ENCODE assay signal across 19 mouse cellular contexts in genomic region chr8:103464777-103465353, GRCm38 (mm10).
DNase-seq lines count a peak whose midpoint lies in the region; ATAC-seq lines count a peak whose summit lies in the region.
"Had no signal": no experiment of that assay in that cellular context is flagged by ENCODE, and none has a peak within 500 bp of the region (broad histone marks: within the 10 kb centered on the region; RNA-seq: fewer than 3 reads in every experiment).

No protein-coding gene starts in this region.

- intact Hi-C loops in heart, postnatal 25 days (cut with DNase I): no loop called here

- peak; percentile 56 for DNase-seq in heart, adult 11 months
- no peak for DNase-seq in heart, postnatal 25 days (ENCODE audit: low spot score)
- DNase-seq in adipocyte (ENCODE audit: low spot score): no peak
- no peak for DNase-seq in kidney, postnatal 10 days
- DNase-seq in ovary, postnatal 36 days (ENCODE audit: low spot score): no peak
- DNase-seq: cerebellum, adult 11 months; cerebellum, postnatal 14 days; heart, adult 18-20 months; kidney, adult 8-10 months; kidney, postnatal 4 days; left cerebral cortex, postnatal 4 days; lung, adult 18-20 months; lung, postnatal 36 days; retina, postnatal 1 day; right cerebral cortex, postnatal 4 days; thymus, adult 18-20 months had no signal

- H3K4me2 ChIP-seq in embryonic facial prominence, embryonic 13.5 days: no peak overlapping the region
- no peak overlapping the region for H3K4me2 ChIP-seq in forebrain, embryonic 16.5 days (ENCODE audit: low read length)
- H3K4me2 ChIP-seq in midbrain, embryonic 13.5 days (replicated peaks): no peak overlapping the region

- no peaks in the 10 kb centered on the region for H3K27me3 ChIP-seq in embryonic facial prominence, embryonic 13.5 days
- H3K27me3 ChIP-seq in forebrain, embryonic 16.5 days (replicated peaks; ENCODE audit: control insufficient read depth, insufficient read depth, low read length): no peaks in the 10 kb centered on the region
- H3K27me3 ChIP-seq in midbrain, embryonic 13.5 days: 0 out of 2 replicates have a peak, but pooled peaks cover 1% of the 10 kb centered on the region

- H3K9me3 ChIP-seq in embryonic facial prominence, embryonic 13.5 days: peaks cover 5% of the 10 kb centered on the region
- peaks cover 3% of the 10 kb centered on the region; the same call in 1 of the 2 replicates for H3K9me3 ChIP-seq in forebrain, embryonic 16.5 days (ENCODE audit: control insufficient read depth, low read length)
- H3K9me3 ChIP-seq in midbrain, embryonic 13.5 days: no peaks in the 10 kb centered on the region

- no peaks in the 10 kb centered on the region for H3K36me3 ChIP-seq in embryonic facial prominence, embryonic 13.5 days
- H3K36me3 ChIP-seq in forebrain, embryonic 16.5 days (ENCODE audit: control insufficient read depth, insufficient read depth): no peaks in the 10 kb centered on the region
- H3K36me3 ChIP-seq in midbrain, embryonic 13.5 days: no peaks in the 10 kb centered on the region

- peaks cover 16% of the 10 kb centered on the region for H3K4me1 ChIP-seq in embryonic facial prominence, embryonic 13.5 days
- peaks cover 2% of the 10 kb centered on the region; the same call in 1 of the 2 replicates for H3K4me1 ChIP-seq in forebrain, embryonic 16.5 days (replicated peaks; ENCODE audit: control insufficient read depth, insufficient read depth, low read length)
- H3K4me1 ChIP-seq in midbrain, embryonic 13.5 days (replicated peaks): peaks cover 18% of the 10 kb centered on the region

- peak overlapping the region; percentile 73 for H3K27ac ChIP-seq in embryonic facial prominence, embryonic 13.5 days
- H3K27ac ChIP-seq in forebrain, embryonic 16.5 days (ENCODE audit: low read length): peak overlapping the region; percentile 12; the same call in 1 of the 2 replicates
- H3K27ac ChIP-seq in midbrain, embryonic 13.5 days: peak overlapping the region; percentile 61

- ATAC-seq in embryonic facial prominence, embryonic 13.5 days (ENCODE audit: insufficient number of reproducible peaks, insufficient read depth, low FRiP score, low TSS enrichment, low read depth): no peak
- peak; percentile 85 for ATAC-seq in forebrain, embryonic 16.5 days
- ATAC-seq in midbrain, embryonic 13.5 days: peak; percentile 91

- H3K4me3 ChIP-seq in embryonic facial prominence, embryonic 13.5 days: no peak overlapping the region
- H3K4me3 ChIP-seq in forebrain, embryonic 16.5 days (replicated peaks; ENCODE audit: low read length): no peak overlapping the region
- no peak overlapping the region for H3K4me3 ChIP-seq in midbrain, embryonic 13.5 days (replicated peaks)

- WGBS in embryonic facial prominence, embryonic 13.5 days: 50% methylated on average over 2 of the region's 2 CpGs
- 34% methylated on average over 2 of the region's 2 CpGs for WGBS in forebrain, embryonic 16.5 days
- WGBS in midbrain, embryonic 13.5 days: 27% methylated on average over 2 of the region's 2 CpGs

- no peak overlapping the region for H3K9ac ChIP-seq in embryonic facial prominence, embryonic 13.5 days
- no peak overlapping the region for H3K9ac ChIP-seq in forebrain, embryonic 16.5 days (replicated peaks; ENCODE audit: low read depth, low read length)
- H3K9ac ChIP-seq in midbrain, embryonic 13.5 days (replicated peaks): no peak overlapping the region

Comparison
In these comparisons a context has a peak if more than half of its experiments do, and no peak if none do; other contexts are left out.
1. H3K27ac ChIP-seq: peak in every context shown above with its lines; median percentile 73 in embryonic facial prominence, embryonic 13.5 days; 61 in midbrain, embryonic 13.5 days; 12 in forebrain, embryonic 16.5 days.